Mouse (Mus musculus) ovary, postnatal 14 days (tissue): ENCODE results near the gene Cdh19.

Experiments
- DNase-seq: peaks from one replicate; pipeline ENCODE4 v3.0.0; 2022; ENCODE audit warnings: low spot score

The Cdh19 gene

DNA sequence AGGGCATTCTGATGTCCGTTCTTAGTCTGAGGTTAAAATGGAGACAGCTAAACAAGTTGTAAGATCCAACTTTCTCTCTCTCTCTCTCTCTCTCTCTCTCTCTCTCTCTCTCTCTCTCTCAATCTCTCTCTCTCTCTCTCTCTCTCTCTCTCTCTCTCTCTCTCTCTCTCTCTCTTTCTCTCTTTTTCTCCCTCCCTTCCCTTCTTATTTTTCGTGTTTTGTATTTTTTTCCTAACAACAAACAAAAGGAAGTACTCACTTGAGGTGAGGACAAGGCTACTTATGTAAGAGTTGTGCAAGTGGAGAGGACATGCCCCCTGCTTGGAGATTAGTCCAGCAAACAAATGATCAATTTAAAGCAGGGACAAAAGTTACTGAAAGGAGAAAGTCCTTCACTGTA is at the start of gene Cdh19:
Gene Cdh19 (minus strand): TSS at position 101 of the 400 bp plus-strand sequence.
- DNase-seq = no peak

DNA sequence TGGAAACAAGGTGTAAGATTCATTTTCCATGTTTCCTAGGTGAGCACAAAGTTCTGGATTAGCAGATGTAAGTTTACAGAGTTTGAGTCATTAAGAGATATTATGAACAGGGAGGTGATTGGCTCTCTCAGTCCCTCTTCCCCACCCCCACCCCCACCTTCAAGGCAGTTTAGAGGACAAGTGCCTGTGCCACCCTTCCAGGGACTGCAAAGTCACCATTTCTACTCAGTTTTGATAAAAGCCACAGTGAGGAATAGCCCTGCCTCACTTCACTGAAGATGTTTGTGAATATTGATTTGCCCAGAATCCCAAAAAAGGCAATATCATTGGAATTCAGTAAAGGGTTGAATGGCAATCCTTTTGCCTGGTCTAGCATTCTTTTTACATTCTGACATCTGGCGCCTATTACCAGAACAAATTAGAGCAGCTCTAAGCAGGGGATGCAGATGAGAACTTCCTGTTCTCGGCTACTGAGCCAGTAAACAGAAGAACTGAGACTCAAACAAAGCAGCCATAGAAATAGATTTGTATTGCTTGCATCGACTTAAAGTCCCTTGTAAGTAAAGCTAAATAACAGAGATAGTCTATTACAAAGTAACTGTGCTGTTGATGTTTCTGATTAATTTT is 43.2 kb upstream of the Cdh19 start:
- DNase-seq = no peak

DNA sequence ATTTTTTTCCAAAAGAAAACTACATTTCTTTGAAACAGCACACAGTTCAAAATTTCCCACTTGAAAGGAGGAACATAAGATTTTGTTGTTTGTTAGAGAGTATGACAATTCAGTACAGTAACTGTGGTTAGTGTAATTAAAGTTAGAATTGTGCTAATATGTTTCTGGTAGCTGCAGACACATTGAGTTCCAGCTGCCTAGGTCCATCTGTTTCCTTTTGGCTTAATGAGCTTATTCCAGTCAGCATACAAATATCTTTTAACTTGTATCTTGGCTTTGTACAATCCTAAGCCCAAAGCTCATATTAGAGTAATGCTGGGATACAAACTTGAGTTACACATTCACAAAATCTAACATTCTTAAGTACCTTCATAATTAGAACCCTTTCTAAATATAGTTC is 40.3 kb upstream of the Cdh19 start:
- DNase-seq = no peak

DNA sequence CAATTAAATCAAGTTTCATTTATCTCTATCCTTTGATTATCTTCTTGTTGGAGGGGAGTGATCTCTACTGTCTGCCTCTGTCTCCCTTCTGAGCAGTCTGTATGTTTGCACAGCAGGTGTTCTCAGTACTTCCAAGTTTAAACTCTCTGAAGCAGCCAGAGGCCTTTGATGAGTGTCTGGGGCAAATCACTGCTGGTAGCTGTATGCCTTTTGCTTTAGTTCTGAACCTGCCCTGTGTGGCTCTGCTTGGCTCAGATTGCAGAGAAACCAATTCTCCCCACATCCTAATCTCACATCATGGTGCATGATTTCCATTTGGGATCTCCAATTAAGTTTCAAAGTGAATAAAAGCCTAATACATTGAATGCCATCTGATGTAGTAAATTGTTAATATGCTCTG is 12.4 kb upstream of the Cdh19 start:
- no peak for DNase-seq

DNA sequence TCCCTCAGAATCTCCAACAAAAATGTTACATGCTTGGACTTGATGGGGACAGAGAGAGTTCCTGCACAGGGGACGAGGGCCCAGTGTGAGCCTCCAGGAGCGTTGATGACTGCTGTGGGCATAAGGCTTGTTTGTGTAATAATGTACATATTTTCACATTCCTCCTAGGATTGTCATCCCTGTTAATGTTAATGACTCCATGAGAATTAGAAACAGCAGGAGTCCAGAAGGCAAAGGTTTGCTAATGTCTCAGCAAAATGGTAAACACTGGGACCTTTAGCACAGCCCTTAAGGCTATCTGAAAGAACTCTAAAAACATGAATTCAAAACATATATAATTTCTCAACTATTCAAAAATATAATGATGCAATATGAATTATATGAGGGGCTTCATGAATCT is 8.2 kb downstream of the Cdh19 start:
- no peak for DNase-seq

DNA sequence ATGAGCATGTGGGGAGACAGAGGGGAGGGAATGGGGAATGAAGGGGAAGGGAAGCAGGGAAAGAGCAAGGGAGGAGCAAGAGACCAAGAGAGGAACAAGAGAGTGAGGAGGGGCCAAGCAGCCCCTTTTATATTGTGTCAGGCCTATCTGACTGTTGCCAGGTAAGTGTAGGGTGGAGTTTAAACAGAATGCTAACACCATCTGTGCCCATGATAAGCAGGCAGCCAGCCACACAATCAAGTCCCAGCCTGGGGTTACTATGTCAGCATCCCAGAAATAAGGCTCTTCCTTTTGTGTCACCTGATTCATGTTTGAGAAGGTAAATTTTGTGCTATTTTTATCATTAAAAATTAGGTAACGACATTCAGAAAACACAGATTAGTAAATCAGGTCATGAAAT is 67.6 kb downstream of the Cdh19 start:
- no peak for DNase-seq

DNA sequence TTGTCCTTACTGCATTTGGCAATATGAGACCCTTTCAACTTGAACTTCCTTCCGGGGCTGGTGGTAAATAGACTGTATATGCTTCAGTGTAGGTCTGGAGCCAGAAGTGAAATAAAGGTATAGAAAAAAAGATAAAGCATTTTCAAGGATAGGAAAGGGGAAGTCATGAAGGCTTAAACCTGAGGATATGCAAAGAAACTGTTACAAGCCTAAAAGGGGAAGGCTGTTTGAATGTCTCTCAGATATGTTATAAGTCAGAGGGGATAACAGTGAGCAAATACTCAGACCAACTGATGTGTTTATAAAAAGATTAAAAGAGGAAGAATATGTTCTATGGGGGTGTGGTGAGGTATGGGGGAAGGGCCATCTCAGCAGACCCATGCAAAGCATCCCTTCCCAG is 68.2 kb downstream of the Cdh19 start:
- DNase-seq = no peak

DNA sequence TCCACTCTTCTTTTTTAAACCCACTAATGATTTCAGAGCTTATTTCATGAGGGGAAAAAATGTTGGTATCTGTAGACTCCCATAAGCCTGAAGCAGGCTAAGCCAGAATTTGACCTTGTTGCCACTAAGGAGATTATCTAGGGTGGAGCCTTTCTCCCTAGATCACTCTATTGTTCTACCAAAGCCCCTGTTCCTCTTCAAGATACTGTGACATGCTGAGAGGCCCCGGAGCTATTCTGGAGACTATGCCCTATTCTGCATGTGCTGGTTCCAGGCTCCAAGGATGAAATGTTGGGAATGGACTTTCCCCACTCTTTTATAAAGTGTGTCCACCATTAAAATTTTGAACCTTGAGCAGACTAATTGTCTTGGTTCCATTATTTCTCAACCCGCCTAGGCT is 73.1 kb downstream of the Cdh19 start:
- DNase-seq = no peak
